Mouse (Mus musculus) kidney, adult 2 months (tissue): ENCODE data around the gene Fblim1. TPM values are rescaled to one million over a fixed set of nuclear protein-coding genes. Genes with fewer than 3 reads are reported as not detected.

ENCODE experiments used
- DNase-seq: peaks from one replicate; pipeline ENCODE4 v3.0.0; 2021
- H3K27ac ChIP-seq: fragments of 200-500 bp; 2 replicates; pipeline ENCODE4 v1.5.1; 2012; ENCODE audit warnings: low read depth, low read length, control low read depth, inconsistent platforms; ENCODE audit not compliant: insufficient read depth
- H3K27me3 ChIP-seq: fragments of 200-500 bp; replicated peaks from 2 replicates; pipeline ENCODE4 v1.6.1; 2012; ENCODE audit warnings: mild to moderate bottlenecking, moderate library complexity, low read length, inconsistent platforms; ENCODE audit not compliant: control insufficient read depth, insufficient read depth
- H3K36me3 ChIP-seq: fragments of 200-500 bp; 2 replicates; pipeline ENCODE4 v1.6.1; 2012; ENCODE audit warnings: mild to moderate bottlenecking, moderate library complexity, low read length, inconsistent platforms; ENCODE audit not compliant: control insufficient read depth, insufficient read depth
- H3K4me1 ChIP-seq: fragments of 200-500 bp; 2 replicates; pipeline ENCODE4 v1.6.1; 2011; ENCODE audit warnings: low read length; ENCODE audit not compliant: control insufficient read depth, insufficient read depth
- H3K4me3 ChIP-seq: fragments of 200-500 bp; 2 replicates; pipeline ENCODE4 v1.5.1; 2011; ENCODE audit warnings: mild to moderate bottlenecking, low read depth, low read length, control low read depth; ENCODE audit not compliant: insufficient read depth
- CTCF ChIP-seq: fragments of 200-500 bp; conservative IDR thresholded peaks from 2 replicates; pipeline ENCODE4 v1.5.1; 2011; ENCODE audit warnings: low read depth, mild to moderate bottlenecking, control low read depth, low read length, moderate library complexity, mixed read lengths; ENCODE audit not compliant: insufficient read depth, insufficient read length
- POLR2A ChIP-seq: fragments of 200-500 bp; IDR thresholded peaks from one replicate; pipeline ENCODE4 v1.6.1; 2011; ENCODE audit warnings: low read depth, low read length, control low read depth
- WGBS: fragments of 180-500 bp; shearing (Covaris S2); methylation state at CpG from one replicate; pipeline ENCODE4 v1.1.7; 2018; 5-methylcytosine and 5-hydroxymethylcytosine counted together
- polyA plus RNA-seq: library from polyadenylated mRNA; depleted of rRNA; stranded (reverse); fragments of >200 nt; gene quantifications from 2 replicates; pipeline ENCODE4 v1.2.3, GENCODE M21; 2012; rRNA removed

Fblim1 gene
- polyA plus RNA-seq: 10.2 and 10.5 TPM in 2 replicates

DNA sequence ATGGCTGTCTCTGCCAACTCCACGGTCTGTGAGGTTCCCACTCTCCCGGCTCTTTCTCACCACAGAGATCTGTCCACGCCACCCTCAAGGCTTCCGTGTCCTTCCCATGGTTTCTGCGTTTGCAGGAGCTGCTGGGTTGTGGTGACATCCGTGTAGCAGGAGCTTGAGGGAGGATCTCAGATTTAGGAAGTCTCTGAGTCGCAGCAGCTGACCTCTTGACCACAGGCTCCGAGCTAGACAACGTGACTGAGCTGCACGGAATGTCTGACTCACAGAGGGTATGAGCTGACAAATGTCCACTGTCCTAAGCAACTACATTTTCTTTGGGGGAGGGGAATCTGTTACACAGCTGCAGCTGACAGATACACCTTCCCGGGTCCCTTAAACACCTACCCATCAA lies at the start of gene Fblim1:
TSS of gene Fblim1 (minus strand) at position 236 of the 400 bp plus-strand sequence.
- H3K27ac ChIP-seq: peak within 1 kb of the TSS; percentile 72
- peak; percentile 72 for DNase-seq
- no peaks in the 10 kb centered on the region for H3K36me3 ChIP-seq
- WGBS: 69% methylated on average over 11 of the region's 11 CpGs
- H3K4me3 ChIP-seq: peak within 1 kb of the TSS; percentile 33
- TF ChIP-seq CTCF (no peak), POLR2A (no peak)
- H3K27me3 ChIP-seq: no peaks in the 10 kb centered on the region
- H3K4me1 ChIP-seq: peaks cover 34% of the 10 kb centered on the region

DNA sequence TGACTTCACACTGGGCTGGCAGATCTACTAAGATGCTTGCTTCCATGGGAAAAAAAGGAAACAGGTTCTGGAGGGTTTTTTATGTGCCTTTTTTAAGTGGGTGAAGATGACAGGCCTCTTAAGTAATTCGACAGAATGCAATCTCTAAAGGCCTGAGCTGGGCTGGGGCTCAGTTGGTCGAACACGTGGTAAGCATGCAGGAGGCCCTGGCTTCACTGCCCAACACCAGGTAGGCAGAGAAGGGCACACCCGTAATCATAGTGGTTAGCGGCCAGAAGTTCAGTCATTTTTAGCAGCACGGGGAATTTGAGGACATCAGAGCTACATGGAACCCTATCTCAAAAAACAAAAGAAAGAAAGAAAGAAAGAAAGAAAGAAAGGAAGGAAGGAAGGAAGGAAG lies 48.6 kb upstream of the Fblim1 start:
- Histone ChIP-seq H3K27ac (no peak overlapping the region), H3K4me3 (no peak overlapping the region), H3K27me3 (no peaks in the 10 kb centered on the region), H3K4me1 (peaks cover 5% of the 10 kb centered on the region; the same call in 1 of the 2 replicates), H3K36me3 (no peaks in the 10 kb centered on the region)
- DNase-seq: no peak
- TF ChIP-seq POLR2A: no peak
- no peak for TF ChIP-seq CTCF
- WGBS: 90% methylated on average over 6 of the region's 6 CpGs

DNA sequence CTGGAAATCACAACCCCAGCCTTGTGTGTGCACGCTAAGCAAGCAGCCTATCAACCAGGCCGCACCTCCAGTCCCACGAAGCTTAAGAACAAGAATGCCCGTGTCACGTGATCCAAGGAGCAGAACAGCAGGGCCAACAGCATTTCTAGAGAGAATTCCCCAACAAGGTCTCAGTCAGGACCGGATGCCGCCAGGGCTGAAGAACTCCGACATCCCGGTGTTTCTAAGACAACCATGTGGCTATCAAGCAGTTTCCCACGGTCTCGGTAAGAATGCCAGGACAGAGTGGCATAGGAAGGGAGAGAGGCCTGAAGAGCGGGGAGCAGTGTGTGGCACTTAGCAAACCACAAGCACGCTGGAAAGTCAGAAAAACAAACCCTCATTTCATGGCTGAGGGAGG lies 47.9 kb upstream of the Fblim1 start:
- Histone ChIP-seq H3K4me1 (peaks cover 5% of the 10 kb centered on the region; the same call in 1 of the 2 replicates), H3K27ac (no peak overlapping the region), H3K27me3 (no peaks in the 10 kb centered on the region), H3K4me3 (no peak overlapping the region), H3K36me3 (no peaks in the 10 kb centered on the region)
- WGBS: 88% methylated on average over 13 of the region's 13 CpGs
- TF ChIP-seq CTCF (no peak), POLR2A (no peak)
- DNase-seq: no peak

DNA sequence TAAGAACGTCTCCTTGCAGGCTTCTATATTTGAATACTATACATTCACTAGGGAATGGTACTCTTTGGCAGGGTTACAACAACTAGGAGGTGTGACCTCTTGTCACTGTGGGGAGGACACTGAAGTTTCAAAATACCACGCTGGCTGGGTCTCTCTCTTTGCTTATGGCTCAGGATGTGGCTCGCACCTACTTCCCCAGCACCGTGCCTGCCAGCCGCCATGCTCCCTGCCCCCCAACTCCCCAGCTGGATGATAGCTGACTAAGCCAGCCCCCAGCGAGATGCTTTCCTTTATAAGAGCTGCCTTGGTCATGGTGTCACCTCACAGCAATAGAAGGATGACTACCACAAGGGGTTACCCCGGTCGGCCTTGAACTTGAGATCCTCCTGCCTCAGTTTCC lies 47.1 kb upstream of the Fblim1 start:
- Histone ChIP-seq H3K27ac (no peak overlapping the region), H3K4me3 (no peak overlapping the region), H3K4me1 (peaks cover 5% of the 10 kb centered on the region; the same call in 1 of the 2 replicates), H3K27me3 (no peaks in the 10 kb centered on the region), H3K36me3 (no peaks in the 10 kb centered on the region)
- no peak for DNase-seq
- 87% methylated on average over 8 of the region's 8 CpGs for WGBS
- no peak for TF ChIP-seq CTCF
- no peak for TF ChIP-seq POLR2A

DNA sequence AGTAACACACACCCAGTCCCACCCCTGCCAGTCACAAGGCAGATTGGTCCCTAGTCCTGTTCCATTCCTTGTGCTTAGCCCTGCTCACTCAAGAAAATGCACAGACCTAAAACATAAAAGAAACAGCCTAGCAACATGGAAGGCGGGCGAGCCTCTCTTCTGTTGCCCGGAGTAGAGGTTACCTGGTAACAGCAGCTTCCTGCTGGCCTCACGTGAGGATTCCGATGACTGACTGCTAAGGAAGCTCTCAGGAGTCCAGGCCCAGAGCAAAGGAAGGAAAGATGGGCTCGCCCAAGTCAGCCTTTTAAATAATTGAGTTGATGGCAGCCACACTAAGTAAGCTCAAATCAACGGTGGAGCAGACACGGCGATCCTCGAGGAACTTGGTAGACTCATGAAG lies 46.0 kb upstream of the Fblim1 start:
- Histone ChIP-seq H3K27ac (no peak overlapping the region), H3K27me3 (no peaks in the 10 kb centered on the region), H3K36me3 (no peaks in the 10 kb centered on the region), H3K4me1 (peaks cover 5% of the 10 kb centered on the region; the same call in 1 of the 2 replicates), H3K4me3 (no peak overlapping the region)
- peak; percentile 42 for DNase-seq
- 73% methylated on average over 10 of the region's 10 CpGs for WGBS
- no peak for TF ChIP-seq CTCF
- TF ChIP-seq POLR2A: no peak

DNA sequence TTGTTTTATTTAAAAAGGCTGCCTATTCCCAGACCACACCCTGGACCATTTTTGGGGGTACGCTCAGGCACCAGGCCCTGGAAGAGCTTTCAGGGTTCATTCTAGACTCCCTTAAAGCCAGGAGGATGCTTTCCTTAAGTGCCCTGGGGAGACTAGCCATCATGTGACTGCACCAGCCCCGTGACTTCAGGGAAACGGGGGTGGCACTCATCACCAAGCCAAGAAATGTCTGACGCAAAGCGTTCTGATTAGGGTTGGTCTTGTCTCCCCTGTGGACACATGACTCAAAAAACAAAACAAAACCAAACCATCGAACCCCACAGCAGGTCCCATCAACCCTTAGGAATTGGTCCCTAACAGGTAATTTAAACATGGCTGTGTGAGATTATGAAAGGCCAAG lies 45.4 kb upstream of the Fblim1 start:
- no peak overlapping the region for H3K4me3 ChIP-seq
- WGBS: 87% methylated on average over 6 of the region's 6 CpGs
- peaks cover 2% of the 10 kb centered on the region; the same call in 1 of the 2 replicates for H3K4me1 ChIP-seq
- H3K36me3 ChIP-seq: no peaks in the 10 kb centered on the region
- H3K27ac ChIP-seq: no peak overlapping the region
- no peak for TF ChIP-seq POLR2A
- no peak for TF ChIP-seq CTCF
- no peaks in the 10 kb centered on the region for H3K27me3 ChIP-seq
- DNase-seq: no peak

DNA sequence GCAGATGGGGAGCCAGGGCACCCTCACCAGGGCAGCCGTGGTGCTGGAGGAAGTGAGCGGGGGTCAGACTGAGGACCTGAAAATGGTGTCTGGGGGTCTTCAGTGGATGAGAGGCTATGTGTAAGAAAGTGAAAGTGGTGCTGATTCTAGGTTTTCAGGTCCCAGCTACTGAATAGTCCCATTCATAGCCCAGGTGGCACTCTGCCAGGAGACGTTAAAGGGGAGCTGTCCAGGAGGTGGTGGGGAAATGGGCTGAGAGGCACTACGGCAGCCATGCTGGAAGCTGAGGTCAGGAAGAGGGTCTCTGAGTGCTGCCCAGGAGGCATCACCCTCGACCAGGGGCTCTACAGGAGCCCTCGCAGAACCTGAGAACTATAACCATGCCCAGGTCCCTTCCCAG lies 43.3 kb upstream of the Fblim1 start:
- no peak for DNase-seq
- Histone ChIP-seq H3K4me3 (no peak overlapping the region), H3K27me3 (no peaks in the 10 kb centered on the region), H3K27ac (no peak overlapping the region), H3K36me3 (no peaks in the 10 kb centered on the region), H3K4me1 (no peaks in the 10 kb centered on the region)
- TF ChIP-seq POLR2A (no peak), CTCF (no peak)
- 70% methylated on average over 6 of the region's 6 CpGs for WGBS
